Mouse (Mus musculus): Measurements from ENCODE around the gene Ccdc12. TPM values are rescaled to one million over a fixed set of nuclear protein-coding genes. Genes with fewer than 3 reads are reported as not detected.

Gene Ccdc12
- polyA plus RNA-seq (2015; fragmentation: Nextera tagmentation; extraction: Ambion mirVana): 120 and 139 TPM in 2 replicates

DNA sequence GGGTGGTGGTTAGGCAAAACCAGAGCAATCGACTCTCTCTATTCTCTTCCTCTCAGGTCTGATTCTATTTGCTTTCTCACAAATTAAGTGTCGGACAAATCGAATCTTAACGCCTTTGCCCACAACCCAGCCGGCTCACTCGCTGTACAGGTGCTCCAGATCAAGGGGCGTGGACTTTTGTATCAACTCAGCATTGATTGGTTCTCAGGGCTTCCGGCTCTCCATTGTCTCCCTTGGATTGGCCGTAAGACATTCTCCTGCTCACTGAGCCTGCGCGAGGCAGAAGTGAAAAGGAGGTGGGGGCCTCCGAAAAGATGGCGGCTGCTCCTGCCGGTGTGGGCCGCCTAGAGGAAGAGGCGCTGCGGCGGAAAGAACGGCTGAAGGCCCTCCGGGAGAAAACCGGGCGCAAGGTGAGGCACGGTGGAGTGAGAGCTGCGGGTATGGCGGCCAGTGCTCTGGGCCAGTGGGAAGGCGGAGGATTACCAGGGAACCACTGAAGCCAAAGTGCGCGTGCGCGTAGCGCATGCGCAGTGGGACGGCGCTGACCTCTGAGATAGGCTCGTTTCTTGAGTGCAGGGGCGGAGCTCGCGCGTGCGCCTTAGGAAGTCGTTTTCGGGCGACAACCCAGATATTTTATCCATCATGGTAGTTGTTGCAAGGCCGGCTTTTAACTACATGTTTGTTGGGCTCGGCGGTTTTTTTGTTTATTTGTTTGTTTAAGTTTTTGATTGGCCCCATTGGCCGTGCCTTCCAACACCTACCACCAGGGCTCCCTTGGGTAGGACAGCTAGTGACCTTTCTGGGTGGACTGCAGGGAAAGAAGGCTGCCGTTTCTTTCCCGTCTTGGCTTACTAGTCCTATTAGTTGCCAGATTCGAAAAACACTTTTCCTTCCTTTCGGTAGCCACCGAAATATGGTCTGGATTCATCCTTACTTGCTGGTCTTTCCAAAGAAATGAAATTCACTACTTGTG, at the start of gene Ccdc12:
Gene Ccdc12 (plus strand): TSS at position 255 of the 973 bp plus-strand sequence.

GRCm38 (mm10) chr9:110624361-110625166, 31.7 kb upstream of the Ccdc12 start, which contains the start of gene Nradd:
Nradd (minus strand) TSS chr9:110624452.

DNA sequence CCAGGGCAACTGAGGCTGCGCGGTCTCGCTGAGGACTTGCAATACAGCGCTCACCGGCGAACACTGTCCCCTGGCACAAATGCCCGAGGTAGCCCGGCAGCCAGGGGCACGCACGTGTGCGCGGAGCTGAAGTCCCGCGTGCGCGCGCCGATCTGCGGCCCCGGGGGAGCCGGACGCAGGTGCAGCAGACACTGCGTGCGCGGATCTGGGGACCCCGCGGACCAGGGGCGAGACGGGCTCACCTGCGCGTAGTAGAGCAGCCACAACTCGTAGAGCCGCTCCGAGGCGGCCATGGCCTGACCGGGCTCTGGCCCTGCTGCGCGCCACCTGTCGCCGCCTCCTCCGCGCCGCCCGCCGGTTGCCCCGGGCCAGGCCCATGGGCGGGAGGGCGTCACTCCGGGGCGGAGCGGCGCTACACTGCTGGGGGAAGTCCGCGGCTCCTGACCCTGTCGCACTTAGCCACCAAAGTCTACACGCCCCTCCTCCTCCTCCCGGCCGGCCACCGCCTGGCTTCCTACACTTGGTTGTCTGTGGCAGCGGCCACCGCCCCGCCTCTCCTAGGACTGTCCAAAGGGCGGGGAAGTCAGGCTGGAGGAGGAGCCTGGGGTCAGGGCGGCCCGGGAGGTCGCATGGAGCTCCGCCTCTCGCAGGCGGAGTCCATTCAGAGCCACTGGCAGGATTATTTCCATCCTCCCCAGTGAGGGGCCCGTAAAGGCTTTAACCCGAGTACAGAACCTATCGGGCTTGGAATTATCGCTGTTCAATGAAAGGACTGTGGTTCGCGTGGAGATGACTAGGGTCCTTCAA, 2.4 kb upstream of the Ccdc12 start, which contains the start of gene Nbeal2:
Gene Nbeal2 (minus strand): TSS at position 507 of the 807 bp plus-strand sequence.

GRCm38 (mm10) chr9:110741711-110742294, 85.5 kb downstream of the Ccdc12 start, which contains the start of gene Myl3:
Myl3 (plus strand) TSS chr9:110741861.

DNA sequence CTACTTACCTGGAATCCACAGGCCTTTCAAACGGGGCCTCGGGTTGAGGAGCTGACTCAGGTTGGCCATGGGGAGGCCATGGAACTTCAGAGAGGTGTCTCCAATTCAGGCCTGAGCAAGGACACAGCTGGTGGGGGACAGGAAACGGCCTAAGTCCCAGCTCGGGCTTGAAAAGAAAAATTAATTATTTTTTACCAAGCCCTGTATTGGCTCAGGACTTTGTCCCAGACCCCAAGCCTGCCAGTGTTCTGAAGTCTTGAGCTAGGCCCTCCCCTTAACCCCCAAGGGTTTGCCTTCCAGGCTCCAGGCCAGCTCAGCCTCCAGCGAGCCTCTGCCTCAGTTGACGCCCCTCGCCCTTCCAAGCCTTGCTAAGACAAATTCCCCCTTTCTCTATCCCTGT, 90.7 kb downstream of the Ccdc12 start, which contains the start of gene Pth1r:
Gene Pth1r (minus strand): TSS at position 185 of the 400 bp plus-strand sequence.

Small RNA genes within 50 kb of the gene (microRNA-seq; reads per million reads assigned to microRNA genes)
- gene Mir8107: not detected

Other genes with a start within 250 kb of the Ccdc12 start
- 9.6 and 10.4 TPM in 2 replicates for gene Ptpn23, start 248.3 kb upstream of the Ccdc12 start, polyA plus RNA-seq (2015; fragmentation: Nextera tagmentation; extraction: Ambion mirVana)
- 1.5 and 6.6 TPM in 2 replicates for gene Ngp, start 236.8 kb upstream of the Ccdc12 start, polyA plus RNA-seq (2015; fragmentation: Nextera tagmentation; extraction: Ambion mirVana)
- gene Klhl18, start 179.8 kb upstream of the Ccdc12 start, polyA plus RNA-seq (2015; fragmentation: Nextera tagmentation; extraction: Ambion mirVana): 6.9 and 8.8 TPM in 2 replicates
- 0.53 and 0.76 TPM in 2 replicates for gene Kif9, start 179.5 kb upstream of the Ccdc12 start, polyA plus RNA-seq (2015; fragmentation: Nextera tagmentation; extraction: Ambion mirVana)
- 14.8 and 17.2 TPM in 2 replicates for gene Setd2, start 123.9 kb upstream of the Ccdc12 start, polyA plus RNA-seq (2015; fragmentation: Nextera tagmentation; extraction: Ambion mirVana)
- 25.0 and 25.1 TPM in 2 replicates for gene Nradd, start 32.1 kb upstream of the Ccdc12 start, polyA plus RNA-seq (2015; fragmentation: Nextera tagmentation; extraction: Ambion mirVana)
- gene Nbeal2, start 2.3 kb upstream of the Ccdc12 start, polyA plus RNA-seq (2015; fragmentation: Nextera tagmentation; extraction: Ambion mirVana): 5.1 TPM in 2 replicates
- gene Myl3, start 85.4 kb downstream of the Ccdc12 start, polyA plus RNA-seq (2015; fragmentation: Nextera tagmentation; extraction: Ambion mirVana): 0.64 TPM in 1 of 2 replicates, not detected in the other
- gene Pth1r, start 90.6 kb downstream of the Ccdc12 start, polyA plus RNA-seq (2015; fragmentation: Nextera tagmentation; extraction: Ambion mirVana): 16.7 and 20.3 TPM in 2 replicates
- not detected in 2 replicates for gene Prss42, start 141.7 kb downstream of the Ccdc12 start, polyA plus RNA-seq (2015; fragmentation: Nextera tagmentation; extraction: Ambion mirVana)
- gene Prss44, start 157.5 kb downstream of the Ccdc12 start, polyA plus RNA-seq (2015; fragmentation: Nextera tagmentation; extraction: Ambion mirVana): not detected in 2 replicates
- not detected in 2 replicates for gene Prss43, start 170.2 kb downstream of the Ccdc12 start, polyA plus RNA-seq (2015; fragmentation: Nextera tagmentation; extraction: Ambion mirVana)
- gene Prss45, start 178.1 kb downstream of the Ccdc12 start, polyA plus RNA-seq (2015; fragmentation: Nextera tagmentation; extraction: Ambion mirVana): not detected in 2 replicates
- 0.31 and 0.69 TPM in 2 replicates for gene Prss46, start 188.0 kb downstream of the Ccdc12 start, polyA plus RNA-seq (2015; fragmentation: Nextera tagmentation; extraction: Ambion mirVana)
- gene Prss50, start 201.5 kb downstream of the Ccdc12 start, polyA plus RNA-seq (2015; fragmentation: Nextera tagmentation; extraction: Ambion mirVana): 0.89 TPM in 1 of 2 replicates, not detected in the other
- gene Als2cl, start 223.4 kb downstream of the Ccdc12 start, polyA plus RNA-seq (2015; fragmentation: Nextera tagmentation; extraction: Ambion mirVana): 9.5 and 11.0 TPM in 2 replicates
- 0.76 and 1.5 TPM in 2 replicates for gene Tmie, start 223.6 kb downstream of the Ccdc12 start, polyA plus RNA-seq (2015; fragmentation: Nextera tagmentation; extraction: Ambion mirVana)